Mouse (Mus musculus): ENCODE measurements at regions not wholly inside any gene's neighbourhood (a gene's known extent, or its start where the extent isn't known, plus 50 kb on each side); places are given as distances from the start of the nearest gene placed in this dataset.

- no peak for TF ChIP-seq CTCF (IDR thresholded peaks at IDR 0.05; ENCODE audit: borderline replicate concordance, extremely low read depth, insufficient read depth, insufficient read length)
- no peak for TF ChIP-seq POLR2A (IDR thresholded peaks at IDR 0.05; ENCODE audit: borderline replicate concordance, extremely low read depth, insufficient read depth, insufficient read length, poor library complexity, severe bottlenecking)
These were observed 239.0 kb upstream of the Fat1 start for GRCm38 (mm10) chr8:44696066-44696853.

Data from brain, embryonic 14.5 days (tissue).